In genomic region chr15:25539344-25540176, GRCm38 (mm10) we compare ENCODE assay signal across 7 mouse cellular contexts.
DNase-seq lines count a peak whose midpoint lies in the region; ATAC-seq lines count a peak whose summit lies in the region.

No protein-coding gene starts in this region.

- H3K4me3 ChIP-seq in kidney, embryonic 16.5 days (ENCODE audit: low read length) = no peak overlapping the region
- H3K4me3 ChIP-seq in embryonic facial prominence, embryonic 14.5 days (ENCODE audit: low read depth, low read length) = no peak overlapping the region

- peaks cover 14% of the 10 kb centered on the region for H3K4me1 ChIP-seq in kidney, embryonic 16.5 days (ENCODE audit: insufficient read depth, low read length)
- no peaks in the 10 kb centered on the region for H3K4me1 ChIP-seq in embryonic facial prominence, embryonic 14.5 days (ENCODE audit: control insufficient read depth, insufficient read depth, low read length)

- DNase-seq in kidney, postnatal 10 days = no peak
- peak; percentile 72 to 81 for DNase-seq in cerebellum, postnatal 14 days
- peak; percentile 56 for DNase-seq in embryonic facial prominence, embryonic 14.5 days (ENCODE audit: low spot score)
- DNase-seq in lung, postnatal 25 days (ENCODE audit: low spot score) = peak; percentile 48
- DNase-seq in thymus, postnatal 0 days (ENCODE audit: low spot score) = no peak
- DNase-seq in left cerebral cortex, adult 8-10 months (ENCODE audit: low spot score in 2 of 2) = no peak

- H3K4me2 ChIP-seq in kidney, embryonic 16.5 days (replicated peaks; ENCODE audit: low read depth, low read length) = no peak overlapping the region
- H3K4me2 ChIP-seq in embryonic facial prominence, embryonic 14.5 days (ENCODE audit: low read depth, low read length) = no peak overlapping the region

- no peaks in the 10 kb centered on the region for H3K36me3 ChIP-seq in kidney, embryonic 16.5 days (ENCODE audit: insufficient read depth, low read length)
- H3K36me3 ChIP-seq in embryonic facial prominence, embryonic 14.5 days (ENCODE audit: control insufficient read depth, insufficient read depth, low read length) = no peaks in the 10 kb centered on the region

- H3K9ac ChIP-seq in kidney, embryonic 16.5 days (replicated peaks; ENCODE audit: low read length) = no peak overlapping the region
- H3K9ac ChIP-seq in embryonic facial prominence, embryonic 14.5 days (ENCODE audit: low read depth, low read length) = no peak overlapping the region

- no peaks in the 10 kb centered on the region for H3K9me3 ChIP-seq in kidney, embryonic 16.5 days (ENCODE audit: low read length)
- no peaks in the 10 kb centered on the region for H3K9me3 ChIP-seq in embryonic facial prominence, embryonic 14.5 days (ENCODE audit: control insufficient read depth, low read length)

- WGBS in kidney, embryonic 16.5 days = 57% methylated on average over 20 of the region's 20 CpGs
- 66% methylated on average over 20 of the region's 20 CpGs for WGBS in embryonic facial prominence, embryonic 14.5 days

- peak; percentile 57; the same call in 1 of the 2 replicates for ATAC-seq in kidney, embryonic 16.5 days (ENCODE audit: low FRiP score, low TSS enrichment)
- ATAC-seq in embryonic facial prominence, embryonic 14.5 days (ENCODE audit: low read depth) = peak; percentile 74

- H3K27ac ChIP-seq in kidney, embryonic 16.5 days (ENCODE audit: low read length) = peak overlapping the region; percentile 49
- H3K27ac ChIP-seq in embryonic facial prominence, embryonic 14.5 days (replicated peaks; ENCODE audit: low read depth, low read length) = no peak overlapping the region

- H3K27me3 ChIP-seq in kidney, embryonic 16.5 days (ENCODE audit: insufficient read depth, low read length) = no peaks in the 10 kb centered on the region
- no peaks in the 10 kb centered on the region for H3K27me3 ChIP-seq in embryonic facial prominence, embryonic 14.5 days (replicated peaks; ENCODE audit: control insufficient read depth, insufficient read depth, low read length)

Comparison
In these comparisons a context has a peak if more than half of its experiments do, and no peak if none do; other contexts are left out.
1. DNase-seq: peak in cerebellum, postnatal 14 days (2 of 2), embryonic facial prominence, embryonic 14.5 days (single experiment) and lung, postnatal 25 days (single experiment); none in kidney, postnatal 10 days (single experiment), thymus, postnatal 0 days (single experiment) and left cerebral cortex, adult 8-10 months (0 of 2).